Mouse (Mus musculus) gastrocnemius, postnatal 36 days (tissue): ENCODE results near the gene Hivep3. TPM values are rescaled to one million over a fixed set of nuclear protein-coding genes. Genes with fewer than 3 reads are reported as not detected.

Experiments used
- DNase-seq, 2 experiments: peaks; one replicate each; pipeline ENCODE4 v3.0.0; 2022
- intact Hi-C: fragments of 180-260 bp; cut with DNase I; formaldehyde crosslinking; loops from one replicate; pipeline ENCODE4 v1.15.1; 2025
- total RNA-seq, 2 experiments: library from RNA; stranded (reverse); gene quantifications; 2 replicates each; pipeline ENCODE4 v1.2.3; 2021

The Hivep3 gene
- total RNA-seq, 2 experiments from 2014 or later = 2.2 to 3.5 TPM

GRCm38 (mm10) chr4:119865827-119866455 lies 132.4 kb downstream of the Hivep3 start:
- intact Hi-C loops = no loop called here
- peak; percentile 24 to 36 for DNase-seq

GRCm38 (mm10) chr4:119867132-119867531 lies 133.5 kb downstream of the Hivep3 start:
- no peak for DNase-seq
- intact Hi-C loops = no loop called here

- no peak for DNase-seq
- intact Hi-C loops = no loop called here
Observed at GRCm38 (mm10) chr4:119870411-119870810, 136.8 kb downstream of the Hivep3 start.

GRCm38 (mm10) chr4:119871441-119871840 lies 137.9 kb downstream of the Hivep3 start:
- intact Hi-C loops = no loop called here

GRCm38 (mm10) chr4:119871861-119872582 lies 138.4 kb downstream of the Hivep3 start:
- intact Hi-C loops = no loop called here
- DNase-seq = no peak

More at GRCm38 (mm10) chr4:119871441-119871840, 137.9 kb downstream of the Hivep3 start:
- no peak for DNase-seq

- no peak for DNase-seq
- intact Hi-C loops = no loop called here
Observed at GRCm38 (mm10) chr4:119873935-119874334, 140.4 kb downstream of the Hivep3 start.

- no peak for DNase-seq
- intact Hi-C loops = no loop called here
Observed at GRCm38 (mm10) chr4:119875592-119875991, 142.0 kb downstream of the Hivep3 start.

GRCm38 (mm10) chr4:119876535-119877160 lies 143.1 kb downstream of the Hivep3 start:
- intact Hi-C loops = no loop called here
- DNase-seq = no peak

GRCm38 (mm10) chr4:119878218-119878617 lies 144.6 kb downstream of the Hivep3 start:
- intact Hi-C loops = no loop called here
- no peak for DNase-seq

- intact Hi-C loops = no loop called here
- no peak for DNase-seq
Observed at GRCm38 (mm10) chr4:119879671-119880070, 146.1 kb downstream of the Hivep3 start.

GRCm38 (mm10) chr4:119880270-119880669 lies 146.7 kb downstream of the Hivep3 start:
- no peak for DNase-seq
- intact Hi-C loops = no loop called here

- intact Hi-C loops = no loop called here
Observed at GRCm38 (mm10) chr4:119881292-119881691, 147.7 kb downstream of the Hivep3 start.

GRCm38 (mm10) chr4:119882401-119882800 lies 148.8 kb downstream of the Hivep3 start:
- intact Hi-C loops = no loop called here
- no peak for DNase-seq

More at GRCm38 (mm10) chr4:119881292-119881691, 147.7 kb downstream of the Hivep3 start:
- DNase-seq = no peak

- intact Hi-C loops = no loop called here
Observed at GRCm38 (mm10) chr4:119882814-119883213, 149.2 kb downstream of the Hivep3 start.

GRCm38 (mm10) chr4:119886621-119887020 lies 153.0 kb downstream of the Hivep3 start:
- intact Hi-C loops = no loop called here
- DNase-seq = no peak

More at GRCm38 (mm10) chr4:119882814-119883213, 149.2 kb downstream of the Hivep3 start:
- DNase-seq = no peak

- DNase-seq = no peak
- intact Hi-C loops = no loop called here
Observed at GRCm38 (mm10) chr4:119887523-119888177, 154.1 kb downstream of the Hivep3 start.

GRCm38 (mm10) chr4:119889760-119890159 lies 156.2 kb downstream of the Hivep3 start:
- no peak for DNase-seq
- intact Hi-C loops = no loop called here

GRCm38 (mm10) chr4:119893255-119893779 lies 159.7 kb downstream of the Hivep3 start:
- DNase-seq = no peak
- intact Hi-C loops = no loop called here

GRCm38 (mm10) chr4:119894797-119895458 lies 161.3 kb downstream of the Hivep3 start:
- intact Hi-C loops = no loop called here
- DNase-seq = no peak

GRCm38 (mm10) chr4:119895504-119895903 lies 161.9 kb downstream of the Hivep3 start:
- DNase-seq = no peak
- intact Hi-C loops = no loop called here
